Mouse (Mus musculus) lung, embryonic 16.5 days (tissue): ENCODE results near the gene Ppara. TPM values are rescaled to one million over a fixed set of nuclear protein-coding genes. Genes with fewer than 3 reads are reported as not detected.
A peak's percentile ranks its signal among the peaks of the same experiment; 100 is the strongest.

ENCODE experiments used
- microRNA counts: library from miRNA; unstranded; fragments of <30 nt; microRNA quantifications from one replicate; lab custom pipeline; 2016
- microRNA-seq: library from miRNA; unstranded; fragments of <30 nt; microRNA quantifications from one replicate; pipeline ENCODE4, GENCODE M21; 2016
- polyA plus RNA-seq: library from polyadenylated mRNA; unstranded; fragments of >200 nt; fragmentation: Nextera tagmentation; extraction: Ambion mirVana; gene quantifications from 2 replicates; pipeline ENCODE4 v1.2.1, GENCODE M21; 2015

Gene Ppara
- polyA plus RNA-seq, 1 experiment from 2014 or later, result 5.2 TPM

MicroRNA genes within 50 kb of the gene (microRNA counts, 519-probe panel; counts per million panel counts)
- 5,052 counts per million, percentile 95 among the panel's probes with 10 or more counts for microRNA mmu-let-7b (lab: Ali Mortazavi, UCI)
- microRNA mmu-let-7c (lab: Ali Mortazavi, UCI), result 5,111 counts per million, percentile 96 among the panel's probes with 10 or more counts

Small RNA genes within 50 kb of the gene (microRNA-seq; reads per million reads assigned to microRNA genes)
- gene Mirlet7b (7,083 reads per million, percentile 93 among the genes with 10 or more reads in this experiment), gene Mirlet7c-2 (246 reads per million, percentile 60 among the genes with 10 or more reads in this experiment)

Other genes with a start within 250 kb of the Ppara start
- not detected in 2 replicates for gene 7530416G11Rik, start 231.8 kb upstream of the Ppara start, polyA plus RNA-seq
- gene Wnt7b, start 152.5 kb upstream of the Ppara start, polyA plus RNA-seq, result 40.2 and 44.8 TPM in 2 replicates
- gene Cdpf1, start 76.7 kb downstream of the Ppara start, polyA plus RNA-seq, result 33.8 and 43.5 TPM in 2 replicates
- gene Pkdrej, start 86.8 kb downstream of the Ppara start, polyA plus RNA-seq, result 0.10 and 0.14 TPM in 2 replicates
- 6.4 and 6.8 TPM in 2 replicates for gene Ttc38, start 97.3 kb downstream of the Ppara start, polyA plus RNA-seq
- gene Gtse1, start 124.8 kb downstream of the Ppara start, polyA plus RNA-seq, result 30.5 and 32.5 TPM in 2 replicates
- gene Trmu, start 144.3 kb downstream of the Ppara start, polyA plus RNA-seq, result 41.6 and 48.8 TPM in 2 replicates